Mouse (Mus musculus): ENCODE data around the gene Haus2.

Haus2 gene

DNA sequence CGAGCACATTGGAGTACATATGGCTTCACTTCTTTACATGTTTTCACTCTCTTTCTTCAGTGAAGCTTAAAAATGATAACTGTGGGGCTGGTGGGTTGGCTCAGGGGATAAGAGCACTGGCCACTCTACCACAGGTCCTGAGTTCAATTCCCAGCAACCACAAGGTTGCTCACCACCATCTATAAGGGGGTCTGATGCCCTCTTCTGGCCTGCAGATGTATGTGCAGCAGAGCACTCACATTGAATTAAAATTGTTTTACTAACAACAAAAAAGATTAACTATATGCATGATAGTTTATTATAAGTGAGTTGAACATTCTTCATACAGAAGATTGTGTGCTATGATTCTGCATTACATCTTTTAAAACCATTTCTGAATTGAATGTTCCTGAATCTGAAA, 10.4 kb downstream of the Haus2 start:
- DNase-seq, result no peak

- no peak for DNase-seq
These were observed 13.7 kb downstream of the Haus2 start for GRCm38 (mm10) chr2:120622920-120623319.

- peak in 1 of 2 experiments; percentile 13 for DNase-seq
These were observed 19.1 kb downstream of the Haus2 start for GRCm38 (mm10) chr2:120628076-120628865.

- peak; percentile 97 to 99 for DNase-seq
These were observed 19.9 kb downstream of the Haus2 start, which contains the start of gene Stard9 for GRCm38 (mm10) chr2:120628886-120629735. Gene Stard9 (plus strand): TSS chr2:120629121.

- peak in 1 of 2 experiments; percentile 8 for DNase-seq
These were observed 21.1 kb downstream of the Haus2 start for GRCm38 (mm10) chr2:120630246-120630645.

DNA sequence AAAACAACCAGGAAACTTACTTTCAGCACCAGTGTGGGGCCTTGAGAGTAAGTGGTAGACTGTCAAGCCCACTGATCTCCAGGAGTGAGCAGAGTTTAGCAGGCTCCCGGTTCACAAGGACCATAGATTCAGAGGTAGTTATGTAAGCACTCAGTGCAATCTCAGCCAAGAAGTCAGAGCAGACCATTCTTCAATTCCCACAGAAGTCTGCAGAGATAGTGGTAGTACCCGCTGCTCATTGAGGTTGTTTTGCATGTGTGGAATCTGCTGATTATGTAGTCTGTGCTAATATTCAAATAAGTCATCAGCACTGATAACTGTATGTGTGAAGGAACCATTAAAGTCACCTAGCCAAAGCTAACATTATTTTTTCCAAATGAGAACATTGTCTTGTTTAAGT, 21.5 kb downstream of the Haus2 start:
- DNase-seq, result no peak

- DNase-seq, result no peak
These were observed 22.3 kb downstream of the Haus2 start for GRCm38 (mm10) chr2:120631521-120631920.

DNA sequence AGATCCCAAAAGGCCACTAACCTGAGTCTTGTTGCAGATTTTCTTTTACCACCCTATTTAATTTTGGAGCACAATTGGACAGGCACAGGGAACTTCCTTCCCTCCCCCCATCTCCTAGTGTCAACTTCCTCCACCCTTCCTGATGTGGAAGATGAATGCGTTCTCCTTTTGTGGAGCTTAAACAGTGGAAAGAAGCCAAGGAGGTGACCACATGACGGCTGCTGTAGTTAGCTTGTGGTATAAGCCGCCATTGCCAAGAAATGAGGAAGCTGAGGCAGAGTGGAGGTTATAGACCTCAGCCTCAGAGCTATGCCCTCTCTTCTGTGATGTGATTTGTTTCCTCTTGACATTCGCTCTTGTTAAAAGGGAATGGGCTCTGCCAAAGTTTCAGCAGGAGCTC, 22.8 kb downstream of the Haus2 start:
- DNase-seq, result peak in 1 of 2 experiments; percentile 10

- no peak for DNase-seq
These were observed 31.7 kb downstream of the Haus2 start for GRCm38 (mm10) chr2:120640835-120641234.

DNA sequence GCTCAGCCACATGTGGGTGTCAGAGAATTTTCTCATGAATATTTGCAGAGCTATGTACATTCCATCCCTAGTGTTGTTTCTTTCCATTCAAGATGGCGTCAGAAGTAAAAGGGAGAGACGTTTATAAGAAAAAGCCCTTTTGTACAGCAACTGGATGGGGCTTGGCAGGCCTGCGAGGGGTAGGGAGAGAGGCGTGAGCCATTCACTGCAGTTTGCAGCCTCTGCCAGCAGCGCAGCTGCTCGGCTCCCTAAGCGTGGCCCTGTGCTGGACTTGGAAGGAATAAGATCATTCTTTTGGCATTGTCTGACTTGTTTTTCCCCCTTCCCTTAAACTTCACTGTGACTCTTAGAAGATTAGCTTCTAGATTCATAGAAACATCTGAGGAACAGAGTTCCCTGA, 34.7 kb downstream of the Haus2 start:
- peak; percentile 62 to 72 for DNase-seq

DNA sequence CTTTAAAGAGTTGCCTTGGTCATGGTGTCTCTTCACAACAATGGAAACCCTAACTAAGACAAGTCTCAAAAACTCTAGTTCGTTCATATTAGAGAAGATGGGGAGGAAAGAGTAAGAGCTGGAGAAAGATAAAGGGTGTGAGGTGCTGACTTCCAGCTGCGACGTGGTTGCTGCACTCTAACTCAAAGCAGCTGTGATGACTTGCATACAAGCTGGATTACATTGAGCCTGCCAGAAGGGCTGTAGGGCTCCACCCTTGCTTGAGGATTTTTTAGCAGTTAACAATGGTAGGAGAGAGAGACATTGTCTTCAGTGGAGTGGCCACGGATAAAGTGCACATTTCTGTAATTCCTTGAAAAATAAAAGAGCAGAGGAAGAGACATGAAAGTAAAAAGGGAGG, 37.6 kb downstream of the Haus2 start:
- peak; percentile 22 to 37 for DNase-seq

GRCm38 (mm10) chr2:120652256-120652924, 43.2 kb downstream of the Haus2 start:
- peak in 1 of 2 experiments; percentile 22 for DNase-seq

DNA sequence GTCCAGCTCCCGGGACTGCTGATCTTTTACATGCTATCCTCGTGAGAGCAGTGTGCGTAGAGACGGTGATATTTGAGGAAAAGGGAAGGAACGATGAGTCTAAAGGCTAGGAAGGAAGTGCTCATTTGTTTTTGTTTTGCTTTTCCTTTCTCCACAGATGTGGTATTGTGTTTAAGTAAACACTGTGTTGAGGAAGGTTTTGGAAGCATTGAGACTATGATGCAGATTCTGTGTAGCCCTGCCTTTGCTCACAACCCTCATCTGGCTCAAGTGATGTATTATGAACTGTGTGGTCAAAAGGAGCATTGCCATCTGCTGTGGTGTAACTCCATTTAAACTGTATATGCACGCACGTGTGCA, 43.7 kb downstream of the Haus2 start:
- DNase-seq, result no peak

DNA sequence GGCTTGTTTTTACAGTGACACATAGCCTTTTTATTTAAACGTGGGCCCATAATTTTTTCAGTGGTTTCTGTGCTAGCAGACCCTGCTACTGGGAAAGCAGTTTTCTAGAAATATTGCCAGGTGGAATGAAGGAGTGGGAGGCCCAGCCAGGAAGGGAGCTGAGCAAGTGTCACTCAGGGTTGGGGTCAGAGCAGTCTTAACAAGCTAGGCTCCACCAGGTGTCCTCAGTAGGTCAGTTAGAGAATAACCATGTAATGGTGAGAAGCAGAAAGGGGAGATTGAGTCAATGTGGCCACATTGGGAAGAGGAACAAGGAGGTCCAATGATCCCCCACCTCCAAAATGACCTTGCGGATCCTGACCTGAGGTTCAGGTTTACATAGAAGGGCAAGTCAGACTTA, 45.5 kb downstream of the Haus2 start:
- DNase-seq, result no peak

GRCm38 (mm10) chr2:120655905-120656304, 46.7 kb downstream of the Haus2 start:
- DNase-seq, result no peak

DNA sequence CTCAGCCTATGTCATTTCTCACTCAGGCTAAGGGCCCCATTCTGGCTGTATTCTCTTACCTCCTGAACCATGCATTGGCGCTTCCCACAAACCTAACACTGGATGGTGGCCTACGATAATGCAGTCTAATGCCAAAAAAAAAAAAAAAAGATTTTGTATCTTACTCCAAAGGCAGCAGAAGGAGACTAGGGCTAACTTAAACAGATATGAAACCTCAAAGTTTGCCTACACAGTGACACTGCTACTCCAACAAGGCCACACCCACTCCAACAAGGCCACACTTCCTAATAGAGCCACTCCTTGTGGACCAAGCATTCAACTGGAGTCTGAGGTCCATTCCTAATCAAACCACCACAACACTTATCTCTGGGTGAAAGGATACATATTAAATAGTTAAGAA, 47.5 kb downstream of the Haus2 start:
- DNase-seq, result no peak

- DNase-seq, result no peak
These were observed 49.3 kb downstream of the Haus2 start for GRCm38 (mm10) chr2:120658486-120658885.

DNA sequence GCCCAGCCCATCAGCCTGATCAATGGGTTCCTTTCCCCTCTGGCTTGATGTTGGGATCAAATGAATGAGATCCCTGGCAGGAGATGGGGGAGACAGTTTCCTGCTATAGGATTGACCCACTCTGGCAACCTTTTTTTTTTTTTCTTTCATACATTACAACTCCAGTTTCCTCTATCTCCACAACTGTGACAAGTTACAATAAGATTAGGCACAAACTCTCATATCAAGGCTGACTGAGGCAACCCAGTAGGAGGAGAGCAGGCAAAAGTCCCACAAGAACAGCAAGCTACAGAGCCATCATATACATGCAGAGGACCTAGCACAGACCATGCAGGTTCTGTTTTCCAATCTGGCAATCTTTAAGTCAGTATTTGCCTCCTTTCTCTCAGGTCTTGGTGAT, 50.1 kb downstream of the Haus2 start:
- DNase-seq, result no peak

- DNase-seq, result no peak
These were observed 51.4 kb downstream of the Haus2 start for GRCm38 (mm10) chr2:120660486-120661078.

GRCm38 (mm10) chr2:120662766-120663165, 53.6 kb downstream of the Haus2 start:
- no peak for DNase-seq

DNA sequence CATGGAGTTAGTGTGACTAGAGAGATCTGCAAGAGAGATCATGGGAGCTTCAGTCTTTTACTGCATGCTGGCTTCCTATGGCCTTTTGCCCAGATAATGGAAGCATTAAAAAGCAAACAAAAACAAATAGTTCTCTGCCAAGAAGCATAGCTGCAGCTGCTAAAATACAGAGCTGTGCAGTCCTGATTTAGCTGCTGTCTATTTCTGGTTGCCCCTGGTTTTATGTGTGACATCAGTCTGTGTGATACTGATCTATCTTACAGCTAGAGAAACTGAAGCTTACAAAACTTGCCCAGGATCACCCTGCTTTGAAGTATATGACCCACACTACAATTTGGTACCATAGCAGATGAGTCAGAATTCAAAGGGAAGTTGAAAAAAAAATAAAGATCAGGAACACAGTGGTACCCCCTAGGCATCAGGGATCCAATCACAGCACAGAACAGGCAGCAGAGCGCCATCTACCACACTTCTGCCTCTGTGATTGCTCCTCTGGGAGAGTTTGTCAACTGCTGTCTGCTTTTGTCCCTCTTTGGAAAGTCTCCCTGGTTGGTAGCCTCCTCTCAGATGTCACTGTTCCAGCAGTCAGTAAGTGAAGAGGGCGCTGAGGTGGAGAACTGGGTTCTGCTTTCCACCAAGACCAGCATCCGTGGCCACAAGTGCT, 54.4 kb downstream of the Haus2 start:
- DNase-seq, result no peak

- DNase-seq, result no peak
These were observed 58.3 kb downstream of the Haus2 start for GRCm38 (mm10) chr2:120667446-120667845.
